Mouse (Mus musculus): ENCODE data around the gene Ldha. TPM values are rescaled to one million over a fixed set of nuclear protein-coding genes. Genes with fewer than 3 reads are reported as not detected.
A peak's percentile ranks its signal among the peaks of the same experiment; 100 is the strongest.

Gene Ldha
- total and polyA plus RNA-seq, 2 experiments from 2014 or later, result 467 to 747 TPM

DNA sequence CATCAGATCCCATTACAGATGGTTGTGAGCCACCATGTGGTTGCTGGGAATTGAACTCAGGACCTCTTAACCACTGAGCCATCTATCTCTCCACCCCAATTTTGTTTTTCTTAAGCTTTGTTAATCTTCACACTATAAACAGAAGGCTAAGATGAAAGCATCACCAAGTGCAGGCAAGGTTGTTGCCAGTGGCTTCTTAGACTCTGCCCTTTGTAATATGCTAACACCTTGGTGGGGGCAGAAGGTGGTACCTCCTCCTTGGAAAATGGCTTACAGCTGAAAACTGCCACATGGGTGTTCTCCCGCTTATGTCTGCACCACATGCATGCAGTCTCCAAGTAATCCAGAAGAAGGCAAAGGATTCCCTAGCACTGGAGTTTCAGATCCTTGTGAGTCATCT, 11.4 kb downstream of the Ldha start:
- WGBS, result 89% methylated on average over 1 of the region's 1 CpGs
- H3K9ac ChIP-seq (replicated peaks; ENCODE audit: low read length), result no peak overlapping the region

DNA sequence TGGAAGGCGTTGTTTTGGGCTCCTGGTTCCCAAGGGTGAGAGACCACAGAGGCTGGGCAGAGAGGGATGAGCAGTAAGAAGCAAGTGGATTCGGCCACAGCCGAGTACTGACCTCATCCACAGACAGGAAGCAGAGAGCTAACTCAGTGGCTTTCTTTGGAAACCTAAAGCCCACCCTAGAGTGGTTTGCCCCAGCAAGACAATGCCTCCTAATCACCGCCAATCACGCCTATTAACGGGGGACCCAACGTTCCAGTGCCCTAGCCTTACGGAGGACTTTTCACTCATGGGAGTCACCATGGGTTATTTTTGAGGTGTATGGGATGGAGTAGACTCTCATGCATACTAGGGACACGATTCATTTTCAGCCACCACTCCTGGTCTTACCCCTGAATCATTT, 12.1 kb downstream of the Ldha start:
- no peak for DNase-seq (ENCODE audit: low spot score)
- H3K4me1 ChIP-seq (ENCODE audit: insufficient read depth, low read length), result no peaks in the 10 kb centered on the region
- H3K4me3 ChIP-seq (ENCODE audit: low read length), result no peak overlapping the region
- peaks cover 68% of the 10 kb centered on the region for H3K36me3 ChIP-seq (ENCODE audit: insufficient read depth, low read length)
- H3K27me3 ChIP-seq (ENCODE audit: insufficient read depth, low read length), result no peaks in the 10 kb centered on the region
- no peak for ATAC-seq
- no peak overlapping the region for H3K27ac ChIP-seq
- no peaks in the 10 kb centered on the region for H3K9me3 ChIP-seq (ENCODE audit: low read length)
- no peak overlapping the region for H3K9ac ChIP-seq (replicated peaks; ENCODE audit: low read length)
- TF ChIP-seq CTCF (IDR thresholded peaks at IDR 0.05; ENCODE audit: low read depth), result no peak
- H3K4me2 ChIP-seq (ENCODE audit: low read depth, low read length), result no peak overlapping the region
- 87% methylated on average over 9 of the region's 9 CpGs for WGBS

More for the DNA sequence above, 11.4 kb downstream of the Ldha start:
- Histone ChIP-seq H3K4me3 (ENCODE audit: low read length) (no peak overlapping the region), H3K27me3 (ENCODE audit: insufficient read depth, low read length) (no peaks in the 10 kb centered on the region), H3K36me3 (ENCODE audit: insufficient read depth, low read length) (peaks cover 70% of the 10 kb centered on the region), H3K9me3 (ENCODE audit: low read length) (no peaks in the 10 kb centered on the region), H3K4me1 (ENCODE audit: insufficient read depth, low read length) (no peaks in the 10 kb centered on the region), H3K27ac (no peak overlapping the region), H3K4me2 (ENCODE audit: low read depth, low read length) (no peak overlapping the region)
- DNase-seq (ENCODE audit: low spot score), result no peak
- no peak for ATAC-seq
- no peak for TF ChIP-seq CTCF (IDR thresholded peaks at IDR 0.05; ENCODE audit: low read depth)

DNA sequence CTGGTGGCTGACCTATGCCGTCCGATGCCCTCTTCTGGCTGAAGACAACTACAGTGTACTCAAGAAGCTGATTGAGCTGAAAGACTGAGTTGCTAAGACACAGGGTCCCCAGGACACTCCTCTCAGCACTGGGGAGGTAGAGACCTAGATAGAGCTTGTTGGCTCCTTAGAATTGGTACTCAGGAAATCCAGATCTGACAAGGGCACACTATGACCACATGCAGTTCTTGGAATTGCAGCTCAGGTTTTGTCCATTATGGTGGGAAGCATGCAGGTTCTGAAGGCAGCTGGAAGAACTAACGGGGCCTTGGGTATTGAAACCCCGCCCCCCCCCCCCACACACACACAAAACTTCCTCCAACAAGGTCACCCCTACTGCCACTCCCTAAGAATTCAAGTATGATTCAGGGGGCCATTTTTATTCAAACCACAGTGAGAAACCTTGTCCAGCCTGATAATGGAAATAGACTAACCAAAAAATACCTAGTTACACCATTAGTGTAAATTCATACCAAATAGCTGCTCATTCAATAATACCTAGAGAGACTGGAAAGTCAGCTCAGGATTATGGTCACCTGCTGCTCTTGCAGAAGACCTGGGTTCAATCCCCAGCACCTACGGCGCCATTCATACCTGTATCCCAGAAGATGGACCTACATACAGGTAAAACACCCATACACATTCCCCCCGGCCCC, 14.7 kb downstream of the Ldha start:
- H3K4me1 ChIP-seq (ENCODE audit: insufficient read depth, low read length), result no peaks in the 10 kb centered on the region
- no peaks in the 10 kb centered on the region for H3K9me3 ChIP-seq (ENCODE audit: low read length)
- H3K27me3 ChIP-seq (ENCODE audit: insufficient read depth, low read length), result no peaks in the 10 kb centered on the region
- H3K9ac ChIP-seq (replicated peaks; ENCODE audit: low read length), result no peak overlapping the region
- 0 out of 2 replicates have a peak, but pooled peaks have one; percentile 3 for TF ChIP-seq CTCF (IDR thresholded peaks at IDR 0.05; ENCODE audit: low read depth)
- H3K4me3 ChIP-seq (ENCODE audit: low read length), result no peak overlapping the region
- H3K4me2 ChIP-seq (ENCODE audit: low read depth, low read length), result no peak overlapping the region
- ATAC-seq (no peak), DNase-seq (ENCODE audit: low spot score) (no peak)
- H3K36me3 ChIP-seq (ENCODE audit: insufficient read depth, low read length), result peaks cover 48% of the 10 kb centered on the region
- WGBS, result 71% methylated on average over 7 of the region's 7 CpGs
- H3K27ac ChIP-seq, result no peak overlapping the region

DNA sequence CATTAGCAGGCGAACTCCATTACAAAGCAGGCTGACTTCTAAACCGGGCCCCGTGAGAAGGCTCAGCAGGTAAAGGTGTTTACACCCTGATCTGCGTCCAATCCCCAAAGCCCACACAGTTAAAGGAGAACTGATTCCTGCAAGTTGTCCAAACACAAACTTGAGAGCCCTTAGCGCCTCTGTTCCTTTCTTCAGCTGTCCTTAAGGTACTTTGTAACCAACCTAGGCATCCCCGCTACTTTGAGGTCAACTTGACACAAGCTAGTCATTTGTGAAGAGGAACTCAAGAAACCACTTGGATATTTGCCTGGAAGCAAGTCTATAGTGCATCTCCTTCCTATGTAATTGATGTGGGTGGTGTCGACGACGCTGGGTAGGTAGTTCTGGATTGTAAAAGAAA, 16.2 kb downstream of the Ldha start:
- no peak overlapping the region for H3K4me3 ChIP-seq (ENCODE audit: low read length)
- WGBS, result 78% methylated on average over 9 of the region's 9 CpGs
- H3K4me1 ChIP-seq (ENCODE audit: insufficient read depth, low read length), result no peaks in the 10 kb centered on the region
- H3K9me3 ChIP-seq (ENCODE audit: low read length), result no peaks in the 10 kb centered on the region
- no peak overlapping the region for H3K9ac ChIP-seq (replicated peaks; ENCODE audit: low read length)
- no peak overlapping the region for H3K27ac ChIP-seq
- DNase-seq (ENCODE audit: low spot score), result no peak
- TF ChIP-seq CTCF (IDR thresholded peaks at IDR 0.05; ENCODE audit: low read depth), result no peak
- peaks cover 34% of the 10 kb centered on the region for H3K36me3 ChIP-seq (ENCODE audit: insufficient read depth, low read length)
- H3K4me2 ChIP-seq (ENCODE audit: low read depth, low read length), result no peak overlapping the region
- H3K27me3 ChIP-seq (ENCODE audit: insufficient read depth, low read length), result no peaks in the 10 kb centered on the region
- no peak for ATAC-seq

DNA sequence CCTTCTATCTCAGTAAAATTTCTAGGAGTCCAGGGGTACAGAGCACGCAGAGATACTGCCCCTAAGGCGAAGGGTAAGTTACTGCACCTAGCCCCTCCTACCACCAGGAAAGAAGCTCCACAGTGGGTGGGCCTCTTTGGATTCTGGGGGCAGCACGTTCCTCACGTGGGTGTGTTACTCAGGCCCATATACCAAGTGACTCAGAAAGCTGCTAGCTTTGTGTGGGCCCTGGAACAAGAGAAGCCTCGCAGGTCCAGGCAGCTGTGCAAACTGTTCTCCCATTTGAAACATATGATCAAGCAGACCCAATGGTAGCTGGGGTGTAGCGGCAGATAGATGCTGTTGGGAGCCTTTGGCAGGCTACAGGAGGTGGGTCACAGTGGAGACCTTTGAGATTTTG, 17.8 kb downstream of the Ldha start:
- H3K27ac ChIP-seq, result no peak overlapping the region
- no peak overlapping the region for H3K4me3 ChIP-seq (ENCODE audit: low read length)
- ATAC-seq, result no peak
- no peaks in the 10 kb centered on the region for H3K9me3 ChIP-seq (ENCODE audit: low read length)
- TF ChIP-seq CTCF (IDR thresholded peaks at IDR 0.05; ENCODE audit: low read depth), result no peak
- no peaks in the 10 kb centered on the region for H3K27me3 ChIP-seq (ENCODE audit: insufficient read depth, low read length)
- H3K4me1 ChIP-seq (ENCODE audit: insufficient read depth, low read length), result no peaks in the 10 kb centered on the region
- H3K36me3 ChIP-seq (ENCODE audit: insufficient read depth, low read length), result peaks cover 20% of the 10 kb centered on the region; the same call in 1 of the 2 replicates
- no peak for DNase-seq (ENCODE audit: low spot score)
- 68% methylated on average over 6 of the region's 6 CpGs for WGBS
- no peak overlapping the region for H3K9ac ChIP-seq (replicated peaks; ENCODE audit: low read length)
- H3K4me2 ChIP-seq (ENCODE audit: low read depth, low read length), result no peak overlapping the region

DNA sequence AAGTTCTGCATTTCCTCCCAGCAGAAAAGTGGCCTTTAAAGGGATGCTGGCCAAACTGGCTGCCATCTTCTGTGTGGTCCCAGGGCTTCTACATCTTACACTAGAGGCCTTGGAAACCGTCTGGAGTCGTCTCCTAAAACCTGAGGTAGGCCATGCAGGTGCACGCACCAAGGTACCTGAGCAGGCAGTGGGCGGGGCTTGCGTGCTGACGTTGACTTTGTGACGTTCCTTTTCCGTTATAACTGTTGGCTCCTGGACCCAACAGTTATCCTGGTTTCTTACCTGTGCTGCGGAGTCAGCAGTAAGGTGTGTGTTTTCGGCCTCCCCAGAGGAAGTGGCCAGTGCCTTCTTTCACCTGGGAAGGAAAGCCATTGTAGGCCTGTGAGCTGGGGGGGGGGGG, 19.7 kb downstream of the Ldha start, which contains the start of gene Ldhc:
Gene Ldhc (plus strand): TSS at position 208 of the 400 bp plus-strand sequence.
- no peaks in the 10 kb centered on the region for H3K4me1 ChIP-seq (ENCODE audit: insufficient read depth, low read length)
- H3K27ac ChIP-seq, result no peak within 1 kb of the TSS
- no peak for TF ChIP-seq CTCF (IDR thresholded peaks at IDR 0.05; ENCODE audit: low read depth)
- no peak within 1 kb of the TSS for H3K4me3 ChIP-seq (ENCODE audit: low read length)
- H3K36me3 ChIP-seq (ENCODE audit: insufficient read depth, low read length), result peaks cover 3% of the 10 kb centered on the region; the same call in 1 of the 2 replicates
- DNase-seq (ENCODE audit: low spot score), result no peak
- no peak for ATAC-seq
- H3K9ac ChIP-seq (replicated peaks; ENCODE audit: low read length), result no peak within 1 kb of the TSS
- no peaks in the 10 kb centered on the region for H3K27me3 ChIP-seq (ENCODE audit: insufficient read depth, low read length)
- 38% methylated on average over 10 of the region's 10 CpGs for WGBS
- H3K4me2 ChIP-seq (ENCODE audit: low read depth, low read length), result no peak within 1 kb of the TSS
- H3K9me3 ChIP-seq (ENCODE audit: low read length), result no peaks in the 10 kb centered on the region

DNA sequence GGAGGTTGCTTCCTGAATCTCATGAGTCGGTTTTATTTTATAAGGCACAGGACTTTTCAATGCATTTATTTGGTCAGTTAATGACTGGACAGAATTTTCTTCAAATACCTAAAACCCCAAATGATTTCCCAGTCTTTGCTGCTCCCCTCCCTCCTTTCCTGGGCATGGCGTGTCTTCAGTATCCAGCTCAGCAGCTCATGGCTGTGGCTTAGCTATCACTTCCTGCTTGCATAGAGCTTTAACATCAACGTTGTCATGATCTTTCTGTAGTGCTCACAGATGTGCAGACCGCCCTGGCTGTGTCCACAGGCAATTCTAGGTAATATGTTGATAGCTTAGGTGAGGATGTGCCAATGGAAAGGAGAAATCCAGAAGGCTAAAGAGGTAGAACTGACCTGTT, 30.7 kb downstream of the Ldha start:
- WGBS, result 78% methylated on average over 4 of the region's 4 CpGs
- ATAC-seq, result no peak

More for the DNA sequence above, 30.7 kb downstream of the Ldha start:
- Histone ChIP-seq H3K9ac (replicated peaks; ENCODE audit: low read length) (no peak overlapping the region), H3K4me3 (ENCODE audit: low read length) (no peak overlapping the region), H3K27me3 (ENCODE audit: insufficient read depth, low read length) (no peaks in the 10 kb centered on the region), H3K36me3 (ENCODE audit: insufficient read depth, low read length) (no peaks in the 10 kb centered on the region), H3K27ac (no peak overlapping the region), H3K4me1 (ENCODE audit: insufficient read depth, low read length) (no peaks in the 10 kb centered on the region), H3K4me2 (ENCODE audit: low read depth, low read length) (no peak overlapping the region), H3K9me3 (ENCODE audit: low read length) (no peaks in the 10 kb centered on the region)
- no peak for TF ChIP-seq CTCF (IDR thresholded peaks at IDR 0.05; ENCODE audit: low read depth)
- DNase-seq (ENCODE audit: low spot score), result no peak

Data from hindbrain, postnatal 0 days (tissue).